In the genomic region with DNA sequence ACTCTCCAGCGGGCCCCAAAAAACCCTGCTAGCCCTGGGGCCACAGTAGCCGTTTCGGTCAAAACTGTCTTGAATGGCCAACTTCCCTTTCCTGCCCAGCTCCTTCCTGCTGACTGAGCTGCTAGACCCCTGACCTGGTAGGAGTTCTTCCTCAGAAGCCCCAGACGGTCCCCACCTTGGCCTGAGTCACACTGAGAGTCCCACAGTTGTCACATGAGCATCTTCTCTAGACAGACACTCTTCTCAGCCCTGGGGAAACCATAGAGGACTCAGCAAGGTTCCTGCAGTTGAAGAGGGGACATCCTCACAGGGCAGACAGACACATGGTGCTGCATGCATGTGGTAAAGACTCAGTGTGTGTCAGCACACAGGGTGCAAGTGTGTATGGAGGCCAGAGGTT, we compare ENCODE assay signal across 11 mouse cellular contexts.
"Had no signal": no experiment of that assay in that cellular context is flagged by ENCODE, and none has a peak within 500 bp of the region (broad histone marks: within the 10 kb centered on the region; RNA-seq: fewer than 3 reads in every experiment).

No protein-coding gene starts in this region.

- ATAC-seq: liver, embryonic 12.5 days; midbrain, embryonic 16.5 days had no signal

- H3K27ac ChIP-seq: limb, embryonic 15.5 days; liver, embryonic 12.5 days; midbrain, embryonic 12.5 days; neural tube, embryonic 15.5 days; stomach, postnatal 0 days had no signal

- H3K27me3 ChIP-seq: limb, embryonic 15.5 days had no signal

- H3K36me3 ChIP-seq: limb, embryonic 15.5 days; liver, embryonic 12.5 days; midbrain, embryonic 12.5 days; neural tube, embryonic 15.5 days had no signal

- H3K9ac ChIP-seq: limb, embryonic 15.5 days; liver, embryonic 12.5 days; midbrain, embryonic 12.5 days; neural tube, embryonic 15.5 days had no signal

- H3K4me3 ChIP-seq: limb, embryonic 15.5 days; liver, embryonic 12.5 days; midbrain, embryonic 12.5 days; neural tube, embryonic 15.5 days had no signal

- H3K4me2 ChIP-seq: limb, embryonic 15.5 days; liver, embryonic 12.5 days; midbrain, embryonic 12.5 days; neural tube, embryonic 15.5 days had no signal

- H3K9me3 ChIP-seq: limb, embryonic 15.5 days; liver, embryonic 12.5 days; midbrain, embryonic 12.5 days; neural tube, embryonic 15.5 days had no signal

- DNase-seq: kidney, adult 18-20 months; kidney, postnatal 14 days; right cerebral cortex, adult 18-20 months; right cerebral cortex, postnatal 25 days; thymus, postnatal 4 days had no signal
